Mouse (Mus musculus) liver, adult 2 months (tissue): ENCODE results near the gene Prg4.

Experiments
- CTCF ChIP-seq: fragments of 200-500 bp; IDR thresholded peaks from 2 replicates; pipeline ENCODE4 v1.5.1; 2011; ENCODE audit warnings: low read depth, low read length, control low read depth
- POLR2A ChIP-seq: fragments of 200-500 bp; IDR thresholded peaks from 2 replicates; pipeline ENCODE4 v1.6.1; 2011; ENCODE audit warnings: low read length, control low read depth; ENCODE audit not compliant: insufficient read depth; ENCODE audit errors: extremely low read depth

DNA sequence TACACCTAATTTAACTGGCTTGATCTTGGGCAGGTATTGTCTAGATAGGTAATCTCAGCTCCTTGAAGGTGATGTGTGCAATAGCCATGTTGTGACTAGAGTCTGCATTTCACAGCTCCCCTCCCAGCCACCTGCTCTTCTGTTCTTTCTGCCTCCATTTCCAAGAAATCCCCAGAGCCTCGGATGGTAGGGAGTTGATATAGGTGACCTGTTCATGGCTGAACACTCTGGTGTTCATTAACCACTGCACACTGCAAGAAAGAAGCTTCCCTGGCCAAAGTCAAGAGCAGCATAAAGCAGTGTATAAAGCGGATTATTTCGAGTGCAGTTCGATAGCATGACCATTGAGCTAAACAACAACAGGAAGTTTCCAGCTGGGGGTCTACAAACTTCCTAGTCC lies 47.5 kb downstream of the Prg4 start:
- TF ChIP-seq POLR2A (no peak), CTCF (no peak)
